Mouse (Mus musculus) heart, adult 2 months (tissue): ENCODE measurements around the gene 4931428L18Rik.

ENCODE experiments used
- CTCF ChIP-seq: fragments of 200-600 bp; IDR thresholded peaks from 2 replicates; pipeline ENCODE4 v1.8.1; 2022; ENCODE audit warnings: antibody characterized with exemption, mild to moderate bottlenecking, moderate library complexity
- EP300 ChIP-seq: fragments of 200-500 bp; IDR thresholded peaks from 2 replicates; pipeline ENCODE4 v1.6.1; 2011; ENCODE audit warnings: low read depth, low read length, control low read depth; ENCODE audit not compliant: insufficient read depth
- POLR2A ChIP-seq: fragments of 200-500 bp; IDR thresholded peaks from 2 replicates; pipeline ENCODE4 v1.6.1; 2011; ENCODE audit warnings: mild to moderate bottlenecking, low read depth, low read length, control low read depth; ENCODE audit not compliant: insufficient read depth

GRCm38 (mm10) chr1:31042793-31043192 is 179.7 kb downstream of the 4931428L18Rik start:
- no peak for TF ChIP-seq EP300
- TF ChIP-seq CTCF = no peak
- TF ChIP-seq POLR2A = no peak
